Mouse (Mus musculus): ENCODE measurements around the gene Psma7.

DNA sequence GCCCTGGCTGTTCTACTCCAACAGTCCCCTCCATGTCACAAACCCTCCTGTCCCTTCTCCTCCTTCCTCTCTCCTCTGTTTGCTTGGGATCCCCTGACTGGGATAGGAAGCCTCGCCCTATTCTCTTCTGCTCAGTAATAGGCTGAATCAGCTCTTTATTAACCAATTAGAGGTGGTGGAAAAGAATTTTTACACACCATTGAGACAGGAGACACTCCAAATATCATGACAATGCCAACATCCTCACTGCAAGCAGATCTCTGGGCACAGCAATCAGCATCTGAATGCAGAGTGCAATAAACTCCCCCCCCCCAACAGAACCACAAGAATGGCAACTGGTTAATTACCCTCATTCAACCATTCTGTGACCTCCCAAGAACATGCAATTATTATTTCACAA, 53.1 kb downstream of the Psma7 start:
- TF ChIP-seq CTCF (IDR thresholded peaks at IDR 0.05), result no peak
- no peak for TF ChIP-seq EP300 (IDR thresholded peaks at IDR 0.05)
